Mouse (Mus musculus) adrenal gland, postnatal 36 days (tissue): Measurements from ENCODE around the gene Isyna1. TPM values are rescaled to one million over a fixed set of nuclear protein-coding genes. Genes with fewer than 3 reads are reported as not detected.

ENCODE experiments used
- DNase-seq, 2 experiments: peaks; one replicate each; pipeline ENCODE4 v3.0.0; 2021; ENCODE audit warnings: mixed read lengths in 1 of 2
- total RNA-seq, 2 experiments: library from RNA; stranded (reverse); gene quantifications; 2 replicates each; pipeline ENCODE4 v1.2.3; 2021

Gene Isyna1
- total RNA-seq, 2 experiments from 2014 or later = 98.7 to 260 TPM

DNA sequence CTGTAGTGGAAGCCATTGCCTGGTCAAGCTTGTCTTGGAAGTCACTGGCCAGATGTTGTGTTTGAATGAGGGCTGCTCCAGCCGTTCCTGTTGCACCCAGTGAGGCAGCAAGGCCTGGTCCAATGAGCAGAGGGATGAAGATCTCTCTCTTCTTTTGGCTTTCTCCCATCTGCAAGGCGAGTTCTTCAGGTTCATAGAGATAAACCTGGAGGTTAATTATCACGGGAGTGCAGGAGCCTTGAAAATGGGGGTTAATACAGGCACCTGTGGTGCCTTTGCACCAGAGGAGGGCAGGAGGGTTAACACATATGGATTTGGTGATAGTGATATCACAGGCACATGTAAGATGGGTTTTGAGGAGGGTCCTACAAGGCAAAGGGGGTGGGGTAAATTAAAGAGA lies 28.0 kb downstream of the Isyna1 start:
- no peak for DNase-seq

DNA sequence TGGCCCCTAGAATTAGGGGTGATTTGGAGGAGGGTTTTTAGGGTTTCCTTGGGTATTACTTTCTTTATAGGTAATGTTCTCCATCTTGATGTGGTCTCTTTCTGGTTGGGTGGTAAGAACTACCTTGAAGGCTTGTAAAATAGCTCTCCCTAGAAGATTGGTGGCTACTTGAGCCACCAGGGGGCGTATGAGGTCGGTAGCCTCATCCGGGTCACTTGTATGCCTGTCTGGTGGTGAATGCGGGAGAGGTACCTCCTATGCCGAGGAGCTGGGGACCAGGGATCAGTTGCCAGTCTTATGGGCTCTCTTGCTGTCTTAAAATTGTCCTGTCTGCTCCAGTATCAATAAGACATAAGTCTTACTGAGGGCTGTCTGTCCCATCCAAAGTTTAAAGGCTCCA lies 30.9 kb downstream of the Isyna1 start:
- DNase-seq = peak; percentile 62 to 81

DNA sequence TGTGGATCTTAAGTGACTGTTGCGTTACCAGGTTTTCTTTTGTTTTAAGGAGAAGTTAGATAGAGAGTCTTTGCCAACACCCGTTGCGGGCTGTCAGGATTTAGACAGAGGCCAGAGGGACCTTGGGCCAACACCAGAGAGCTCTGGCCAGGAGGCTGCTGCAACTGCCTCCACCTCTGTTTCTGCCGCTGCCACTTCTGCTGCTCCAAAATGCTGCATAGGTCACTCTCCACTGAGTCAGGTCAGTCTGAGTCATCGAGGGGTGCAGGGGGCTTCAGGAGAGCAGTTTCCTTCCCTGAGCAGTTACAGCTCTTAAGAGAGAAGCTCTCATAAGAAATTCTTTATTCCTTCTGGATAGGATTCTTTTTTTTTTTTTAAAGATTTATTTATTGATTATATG lies 32.9 kb downstream of the Isyna1 start:
- DNase-seq = no peak

DNA sequence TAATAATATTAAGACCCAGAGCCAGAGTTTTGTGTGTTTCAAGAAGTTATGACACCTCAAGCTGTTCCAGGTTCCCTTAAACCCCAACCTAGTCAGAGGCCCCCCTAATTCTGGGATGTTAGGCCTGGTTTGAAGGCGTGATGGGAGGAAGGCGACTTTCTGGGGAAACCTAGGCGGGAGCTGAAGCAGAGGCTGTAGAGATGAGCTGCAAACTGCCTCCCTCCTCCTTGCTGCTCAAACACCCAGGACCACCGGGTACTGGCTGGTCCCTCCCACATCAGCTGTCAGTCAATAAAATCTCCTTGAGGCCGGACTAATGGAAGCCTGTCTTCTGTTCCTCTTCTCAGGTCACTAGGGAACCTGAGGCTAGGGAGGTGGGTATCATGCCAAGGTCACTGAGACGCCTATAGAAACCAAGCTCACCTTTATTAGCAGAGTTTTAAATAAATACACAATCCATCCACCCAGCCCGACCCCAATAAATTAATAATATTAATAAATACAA lies 34.9 kb downstream of the Isyna1 start:
- no peak for DNase-seq

DNA sequence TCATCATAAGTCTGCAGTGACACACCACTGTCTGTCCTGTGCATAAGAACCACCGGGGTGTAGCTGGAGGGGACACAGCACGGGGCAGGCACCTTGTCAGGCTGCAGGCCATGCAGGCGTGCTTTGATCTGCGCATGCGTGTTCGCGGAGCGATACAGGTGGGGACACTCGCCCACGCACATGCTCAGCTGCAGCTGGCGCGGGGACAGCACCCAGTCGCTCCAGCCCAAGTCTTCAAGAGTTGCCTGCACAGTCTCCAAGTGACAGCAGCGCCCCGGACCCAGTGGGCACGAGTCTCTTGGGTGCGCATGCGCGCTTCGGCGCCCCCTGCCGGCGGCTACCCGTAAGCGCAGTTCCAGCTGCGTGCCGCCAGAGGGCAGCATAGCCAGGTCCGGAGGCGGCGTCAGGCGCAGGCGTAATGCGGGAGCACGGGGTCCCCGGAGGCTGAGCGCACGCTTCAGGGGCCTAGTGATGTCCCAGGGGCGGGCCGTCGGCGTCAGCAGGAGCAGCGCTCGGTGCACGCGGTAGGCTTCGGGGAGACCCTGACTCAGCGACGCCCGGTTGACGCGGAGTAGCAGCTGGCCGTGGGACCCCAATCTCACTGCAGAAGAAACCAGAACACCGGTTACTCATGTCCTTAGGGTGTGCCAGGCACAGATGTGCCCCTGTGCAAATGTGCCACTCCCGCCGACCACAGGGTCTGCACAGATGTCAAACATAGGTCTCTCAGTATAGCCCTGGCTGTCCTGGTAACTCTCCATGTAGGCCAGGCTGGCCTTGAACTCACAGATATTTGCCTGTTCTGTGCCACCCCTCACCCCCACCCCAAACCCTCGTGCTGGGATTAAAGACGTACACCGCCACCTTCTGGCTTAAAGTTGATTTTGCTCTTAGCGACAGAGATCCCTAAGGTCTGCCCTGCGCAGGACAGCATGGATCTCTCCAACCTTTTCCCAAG lies 35.7 kb downstream of the Isyna1 start:
- DNase-seq = peak; percentile 87 to 91

DNA sequence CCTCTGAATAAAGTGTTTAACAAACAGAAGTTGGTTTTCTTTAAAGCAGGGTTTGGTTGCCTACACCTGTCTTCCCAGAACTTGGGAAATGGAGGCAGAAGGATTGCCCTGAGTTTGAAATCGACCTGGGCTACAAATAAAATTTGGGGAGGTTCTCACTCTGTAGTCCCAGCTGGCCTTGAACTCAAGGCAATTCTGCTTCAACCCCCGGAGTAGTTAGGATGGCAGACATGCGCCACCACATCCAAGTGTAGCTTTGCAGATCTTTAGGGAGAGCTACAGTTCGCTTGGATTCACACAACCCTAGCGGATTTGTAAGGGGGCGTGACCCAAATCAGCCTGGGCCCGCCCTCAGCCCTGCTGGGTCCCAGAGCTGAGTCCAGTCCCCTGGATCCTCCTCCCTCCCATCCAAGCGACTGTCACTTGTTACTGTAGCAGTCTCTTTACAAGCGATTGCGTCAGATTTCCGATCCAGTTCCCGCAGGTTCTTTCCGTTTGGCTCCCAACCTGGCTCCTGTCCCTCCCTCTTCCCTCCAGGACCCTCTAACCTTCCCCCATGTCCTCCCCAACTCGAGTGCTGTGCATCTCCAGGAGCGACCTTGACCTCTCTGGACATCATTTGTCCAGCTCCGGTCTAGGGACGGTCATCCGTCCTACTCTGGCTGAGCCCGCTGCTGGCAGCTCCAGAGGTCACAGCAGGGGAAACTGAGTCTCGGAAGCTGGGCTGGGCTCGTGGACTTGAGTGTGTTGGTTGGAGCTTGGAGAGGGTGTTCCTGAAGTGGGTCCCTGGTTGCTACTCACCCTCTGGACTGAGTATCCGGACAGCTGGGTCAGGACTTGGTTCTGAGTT lies 36.6 kb downstream of the Isyna1 start:
- DNase-seq = peak; percentile 85 to 89

DNA sequence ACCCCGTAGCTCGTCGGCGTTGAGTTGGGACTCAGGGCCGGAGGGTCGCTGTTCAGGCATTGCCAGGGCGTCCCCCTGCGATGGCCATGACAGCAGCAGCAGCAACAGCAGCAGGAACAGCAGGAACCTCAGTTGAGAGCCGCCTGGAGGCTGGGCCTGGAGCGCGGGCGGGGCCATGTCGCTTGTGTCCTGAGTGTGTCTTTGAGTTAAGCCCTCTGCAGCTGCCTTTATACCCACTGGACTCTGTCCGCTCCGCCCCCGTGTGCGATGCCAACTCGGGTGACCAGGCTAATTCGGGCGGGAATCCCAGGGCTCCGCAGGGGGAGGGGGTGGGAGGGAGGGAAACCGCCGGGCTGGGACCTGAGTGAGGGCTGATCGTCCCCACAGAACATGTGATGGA lies 37.3 kb downstream of the Isyna1 start:
- DNase-seq = peak; percentile 60 to 65

DNA sequence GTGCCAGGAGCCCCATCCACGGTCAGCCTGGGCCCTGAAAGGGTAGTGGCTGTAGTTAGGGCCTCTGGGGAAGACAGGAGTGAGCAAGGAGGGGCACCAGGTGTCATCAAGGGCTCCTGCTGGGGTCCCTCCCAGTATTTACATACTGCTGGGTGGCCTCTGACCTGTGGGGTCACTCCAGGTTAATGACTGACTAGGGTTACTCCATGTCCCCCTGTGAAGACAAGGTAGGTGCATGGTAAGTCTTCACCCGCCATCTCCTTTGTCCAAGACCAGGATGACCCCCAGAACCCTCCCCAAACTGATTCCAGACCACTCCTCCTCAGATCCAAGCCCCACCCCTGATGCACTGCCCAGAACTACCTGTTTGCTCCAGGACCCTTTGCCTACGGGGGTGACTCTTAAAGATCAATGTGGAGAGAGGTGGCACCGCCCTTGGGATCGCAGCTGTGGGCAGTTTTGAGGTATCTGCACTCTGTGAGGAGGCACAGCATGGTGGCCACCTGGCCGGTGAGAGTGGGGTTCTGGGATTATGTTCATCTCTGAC lies 38.2 kb downstream of the Isyna1 start, which contains the start of gene Gdf15:
Gdf15 (minus strand) TSS at position 111 of the 547 bp plus-strand sequence.
- DNase-seq = no peak

DNA sequence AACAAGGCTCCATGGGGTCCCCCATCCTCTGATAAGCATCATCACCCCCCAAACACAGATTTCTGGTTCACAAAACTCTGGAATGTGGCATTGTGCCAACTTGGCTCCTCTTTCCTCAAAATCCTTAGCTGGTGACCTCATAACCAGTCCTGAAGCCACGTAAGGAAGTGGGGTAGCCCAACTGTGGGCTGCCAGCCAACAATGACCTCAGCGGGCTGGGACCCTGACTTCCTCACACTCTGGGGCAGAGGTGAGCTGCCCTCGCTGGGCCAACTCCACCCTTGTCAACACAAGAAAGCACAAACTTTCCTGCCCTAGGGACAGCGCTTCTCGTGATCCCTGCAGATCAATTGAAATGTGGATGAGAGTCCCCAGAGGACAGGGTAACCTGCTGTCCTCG lies 39.9 kb downstream of the Isyna1 start:
- DNase-seq = peak; percentile 72 to 81

DNA sequence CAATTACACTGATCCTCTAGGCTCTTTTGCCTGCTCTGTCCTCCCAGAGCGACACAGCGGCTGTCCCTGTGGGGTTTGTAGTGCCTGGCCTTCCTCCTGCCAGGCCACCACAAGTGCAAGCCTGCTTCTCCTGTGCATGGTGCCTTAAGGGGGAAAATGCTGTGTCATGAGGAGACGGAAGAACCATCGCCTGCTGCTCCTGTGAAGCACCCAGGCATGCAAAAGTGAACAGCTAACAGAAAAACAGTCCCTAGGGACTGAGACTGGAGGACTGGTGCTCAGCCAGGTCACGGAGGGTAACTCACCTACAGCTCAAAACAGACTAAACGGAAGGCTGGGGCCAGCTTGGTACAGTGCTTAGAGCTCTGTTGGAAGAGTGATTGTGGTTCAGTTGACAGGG lies 41.4 kb downstream of the Isyna1 start:
- no peak for DNase-seq

DNA sequence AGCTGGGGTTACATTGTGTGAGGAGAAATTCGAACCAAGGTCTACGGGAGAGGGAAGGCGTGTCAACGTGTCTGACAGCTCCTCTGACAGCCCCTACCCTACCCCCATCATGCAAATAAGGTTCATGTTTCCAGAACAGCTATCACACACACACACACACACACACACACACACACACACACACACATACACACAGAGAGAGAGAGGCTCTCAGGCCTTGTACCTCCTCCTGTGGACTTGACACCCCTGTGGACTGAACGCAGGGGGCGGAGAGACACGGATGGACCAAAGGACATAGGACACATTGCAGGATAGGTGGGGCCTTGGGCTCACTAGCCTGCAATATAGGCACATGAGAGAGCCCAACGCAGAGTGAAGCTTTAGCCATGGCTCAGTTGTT lies 42.7 kb downstream of the Isyna1 start:
- no peak for DNase-seq

DNA sequence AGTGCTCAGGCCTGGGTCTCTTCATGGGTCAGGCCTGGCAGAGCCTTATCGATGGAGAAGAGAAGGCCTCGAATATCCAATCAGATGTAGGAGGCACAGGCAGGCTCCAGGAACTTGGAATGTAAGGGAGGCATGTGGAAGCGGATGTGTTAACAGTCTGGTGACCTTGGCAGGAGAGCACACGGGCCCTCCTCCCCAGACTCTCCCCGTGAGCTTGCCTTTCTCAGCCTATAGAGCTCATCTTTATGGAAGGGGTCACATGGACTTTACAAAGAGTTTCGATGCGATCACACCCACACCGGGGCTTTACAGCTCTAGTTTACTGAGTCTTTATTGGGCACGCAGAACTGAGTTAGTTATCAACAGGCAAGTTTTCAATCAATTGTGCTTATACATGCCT lies 44.6 kb downstream of the Isyna1 start:
- no peak for DNase-seq

DNA sequence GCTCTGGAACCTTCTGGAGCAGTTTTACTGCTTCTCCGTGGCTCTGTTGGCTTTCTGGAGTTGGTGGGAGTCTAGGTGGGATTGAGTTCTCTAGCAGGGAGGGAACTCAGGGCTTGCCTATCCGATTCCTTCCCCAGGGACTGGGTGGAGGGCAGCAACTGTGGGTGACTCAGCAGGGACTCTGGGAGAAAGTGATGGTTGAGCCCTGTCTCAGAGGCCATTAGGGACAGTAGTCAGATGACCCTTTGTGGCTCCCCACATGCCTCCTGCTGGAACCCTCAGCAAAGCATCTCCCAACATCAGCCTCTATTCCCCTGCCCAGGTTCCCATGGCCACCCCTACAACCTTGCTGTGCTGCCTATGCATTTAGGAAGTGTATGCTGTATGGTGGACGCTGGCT lies 48.8 kb downstream of the Isyna1 start:
- DNase-seq = no peak

DNA sequence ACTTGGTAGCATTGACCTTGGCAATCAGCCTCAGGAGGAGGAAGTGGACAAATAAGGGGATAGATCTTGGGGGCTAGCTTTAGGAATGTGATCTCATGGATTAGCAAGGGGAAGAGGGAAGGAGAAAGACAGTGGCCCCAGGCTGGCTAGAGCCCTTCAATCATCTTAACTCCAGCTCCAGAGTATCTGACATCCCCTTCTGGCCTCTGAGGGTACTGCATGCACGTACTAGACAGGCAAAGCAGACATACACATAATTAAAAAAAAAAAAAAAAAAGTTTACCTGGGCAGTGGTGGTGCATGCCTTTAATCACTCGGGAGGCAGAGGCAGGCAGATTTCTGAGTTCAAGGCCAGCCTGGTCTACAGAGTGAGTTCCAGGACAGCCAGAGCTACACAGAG lies 49.9 kb downstream of the Isyna1 start:
- no peak for DNase-seq

DNA sequence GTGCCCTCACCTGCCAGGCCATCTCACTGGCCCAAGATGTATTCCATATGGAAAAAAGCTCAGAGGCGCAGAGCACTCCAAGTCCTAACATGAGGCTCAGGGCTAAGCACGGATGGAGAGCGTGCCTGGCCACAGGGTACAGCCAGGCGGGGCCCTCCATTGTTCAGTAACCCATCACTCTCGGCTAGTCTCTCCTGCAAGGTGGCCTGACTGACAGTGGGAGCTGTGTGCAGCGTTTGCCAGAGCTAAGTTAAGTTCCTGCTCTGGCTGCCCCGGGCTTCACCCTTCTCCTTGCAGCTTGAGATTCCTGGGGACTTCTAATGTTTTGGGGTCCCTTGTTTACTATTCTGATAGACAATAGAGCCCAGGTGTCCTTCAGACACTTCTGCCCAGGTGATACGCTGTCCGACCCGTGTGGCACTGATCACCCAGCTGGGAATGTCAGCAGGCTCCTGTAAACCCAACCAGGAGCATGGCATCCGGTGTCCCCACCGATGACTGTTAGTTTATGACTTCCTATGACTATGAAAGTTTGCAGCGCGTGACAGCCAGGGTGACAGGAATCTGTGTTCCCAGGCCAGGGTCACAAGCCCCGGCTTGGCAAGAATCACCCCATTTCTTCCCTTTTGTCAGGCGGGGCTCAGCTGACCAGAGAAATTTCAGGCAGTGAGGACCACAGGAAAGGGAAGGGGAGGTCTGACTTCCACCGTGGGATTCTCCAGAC lies 51.5 kb downstream of the Isyna1 start:
- DNase-seq = peak; percentile 75 to 80

DNA sequence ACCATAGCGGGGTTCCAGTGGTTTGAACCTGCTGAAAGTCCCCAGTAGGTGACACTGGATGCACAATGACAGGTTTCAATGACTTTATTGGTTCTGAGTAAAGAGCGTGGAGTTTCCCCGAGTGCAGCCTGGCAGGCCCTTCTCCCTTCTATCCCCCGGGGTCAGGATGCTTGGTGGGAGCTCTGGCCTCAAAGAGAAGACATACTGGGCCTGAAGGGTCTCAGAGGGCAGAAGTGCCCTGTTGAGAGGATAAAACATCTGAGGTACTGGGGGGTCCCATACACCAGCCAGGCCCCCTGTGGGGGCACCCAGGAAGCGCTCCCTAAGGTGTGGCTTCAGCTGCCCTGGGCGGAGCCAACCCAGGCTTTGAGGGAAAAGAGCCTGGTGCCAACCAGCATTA lies 52.2 kb downstream of the Isyna1 start:
- DNase-seq = no peak

DNA sequence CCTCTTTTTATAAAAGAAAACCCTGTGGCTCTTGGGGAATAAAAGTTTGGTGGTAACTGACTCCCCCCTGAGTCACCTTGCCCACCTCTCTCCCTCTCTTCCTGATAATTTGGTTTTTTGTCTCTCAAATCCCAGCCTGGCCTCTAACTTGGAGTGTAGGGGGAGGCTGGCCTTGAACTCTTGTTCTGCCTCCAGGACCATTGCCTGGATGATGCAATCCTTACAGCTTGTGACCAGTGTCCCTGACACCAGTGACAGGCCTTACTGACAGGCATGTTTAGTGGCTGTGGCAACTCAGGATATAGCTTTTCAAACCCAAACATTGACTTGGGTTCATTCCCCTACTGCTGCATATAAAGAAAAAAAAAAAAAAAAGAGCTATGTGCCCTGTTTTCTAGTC lies 52.6 kb downstream of the Isyna1 start:
- peak; percentile 68 to 80 for DNase-seq
